Mouse (Mus musculus): ENCODE measurements around the gene Icmt. TPM values are rescaled to one million over a fixed set of nuclear protein-coding genes. Genes with fewer than 3 reads are reported as not detected.

Icmt gene
- total RNA-seq (2023): 10 to 100 TPM; 12.1 to 13.6 TPM

DNA sequence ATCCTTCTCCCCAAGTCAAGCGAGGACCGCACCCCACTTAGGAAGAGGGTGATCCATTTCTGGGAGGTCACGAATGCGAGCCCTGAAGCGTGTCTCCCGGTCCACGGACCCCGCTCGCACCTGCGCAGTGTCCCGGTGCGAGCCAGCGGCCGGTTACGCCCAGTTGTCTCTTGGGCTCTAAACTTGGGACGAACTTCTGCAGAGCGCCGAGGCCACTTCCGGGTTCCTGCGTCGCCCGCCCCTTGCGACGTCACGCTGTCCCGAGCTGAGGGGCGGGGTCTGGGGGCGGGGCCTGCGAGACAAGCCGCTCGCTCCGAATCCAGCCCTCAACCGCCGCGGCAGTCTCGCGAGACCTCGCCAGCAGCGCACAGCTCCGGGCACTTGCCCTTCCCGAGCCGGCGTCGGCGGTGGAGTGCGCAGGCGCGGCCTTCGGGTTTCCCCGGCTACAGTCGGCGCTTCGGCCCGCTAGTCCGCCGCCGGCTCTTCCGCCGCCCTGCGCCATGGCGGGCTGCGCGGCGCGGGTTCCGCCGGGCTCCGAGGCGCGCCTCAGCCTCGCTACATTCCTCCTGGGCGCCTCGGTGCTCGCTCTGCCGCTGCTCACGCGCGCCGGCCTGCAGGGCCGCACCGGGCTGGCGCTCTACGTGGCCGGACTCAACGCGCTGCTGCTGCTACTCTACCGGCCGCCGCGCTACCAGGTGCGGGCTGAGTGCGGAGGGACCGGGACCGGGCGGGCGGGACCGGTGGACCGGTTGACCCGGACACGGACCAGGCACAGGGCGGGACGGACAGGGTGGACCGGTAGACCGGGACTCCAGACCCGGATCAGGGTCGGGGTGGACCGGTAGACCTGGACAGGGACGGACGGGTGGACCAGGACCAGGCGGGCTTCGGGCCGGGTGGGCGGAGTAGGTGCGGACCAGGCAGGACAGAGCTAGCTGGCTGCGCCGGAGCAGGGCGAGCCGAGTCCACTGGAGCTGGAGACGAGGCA lies at the start of gene Icmt:
TSS of gene Icmt (plus strand) at position 354 of the 988 bp plus-strand sequence.

DNA sequence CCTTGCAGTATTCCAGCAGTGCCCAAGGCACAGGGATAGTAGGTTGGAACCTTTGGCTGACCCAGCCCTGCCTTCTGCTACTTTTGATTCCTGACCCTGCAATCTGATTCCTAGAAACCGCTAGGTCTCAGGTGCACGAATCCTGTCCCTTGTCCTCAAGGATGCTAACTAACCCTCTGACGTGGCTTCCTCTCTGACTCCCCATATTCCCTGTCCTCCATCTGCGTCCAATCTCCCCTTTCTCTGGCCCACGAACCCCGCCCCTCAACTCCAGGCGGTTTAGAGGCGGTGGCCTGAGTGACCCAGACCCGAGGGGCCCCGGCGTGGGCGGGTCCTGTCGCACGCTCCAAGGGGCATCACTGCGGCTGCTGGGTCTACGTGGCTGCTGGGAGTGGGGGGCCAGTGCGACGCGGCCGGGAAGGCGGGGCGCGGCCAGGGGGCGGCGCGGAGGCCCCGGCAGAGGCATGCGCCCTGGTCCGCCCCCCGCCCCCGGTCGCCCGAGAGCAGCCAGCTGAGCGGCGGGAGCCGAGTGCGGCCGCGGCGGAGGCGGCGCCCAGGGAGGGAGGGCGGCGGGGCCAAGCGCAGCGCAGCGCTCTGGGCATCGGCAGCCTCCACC lies 23.3 kb upstream of the Icmt start, which contains the start of gene Gpr153:
TSS of gene Gpr153 (plus strand) at position 612 of the 616 bp plus-strand sequence.

GRCm38 (mm10) chr4:152291562-152291961 lies 5.5 kb upstream of the Icmt start, which contains the start of gene Hes3:
TSS of gene Hes3 (minus strand) at chr4:152291662.

GRCm38 (mm10) chr4:152318517-152319234 lies 21.6 kb downstream of the Icmt start, which contains the start of gene Rnf207:
TSS of gene Rnf207 (minus strand) at chr4:152318993.

GRCm38 (mm10) chr4:152325574-152326411 lies 28.8 kb downstream of the Icmt start, which contains the start of gene Rpl22:
TSS of gene Rpl22 (plus strand) at chr4:152325742.

DNA sequence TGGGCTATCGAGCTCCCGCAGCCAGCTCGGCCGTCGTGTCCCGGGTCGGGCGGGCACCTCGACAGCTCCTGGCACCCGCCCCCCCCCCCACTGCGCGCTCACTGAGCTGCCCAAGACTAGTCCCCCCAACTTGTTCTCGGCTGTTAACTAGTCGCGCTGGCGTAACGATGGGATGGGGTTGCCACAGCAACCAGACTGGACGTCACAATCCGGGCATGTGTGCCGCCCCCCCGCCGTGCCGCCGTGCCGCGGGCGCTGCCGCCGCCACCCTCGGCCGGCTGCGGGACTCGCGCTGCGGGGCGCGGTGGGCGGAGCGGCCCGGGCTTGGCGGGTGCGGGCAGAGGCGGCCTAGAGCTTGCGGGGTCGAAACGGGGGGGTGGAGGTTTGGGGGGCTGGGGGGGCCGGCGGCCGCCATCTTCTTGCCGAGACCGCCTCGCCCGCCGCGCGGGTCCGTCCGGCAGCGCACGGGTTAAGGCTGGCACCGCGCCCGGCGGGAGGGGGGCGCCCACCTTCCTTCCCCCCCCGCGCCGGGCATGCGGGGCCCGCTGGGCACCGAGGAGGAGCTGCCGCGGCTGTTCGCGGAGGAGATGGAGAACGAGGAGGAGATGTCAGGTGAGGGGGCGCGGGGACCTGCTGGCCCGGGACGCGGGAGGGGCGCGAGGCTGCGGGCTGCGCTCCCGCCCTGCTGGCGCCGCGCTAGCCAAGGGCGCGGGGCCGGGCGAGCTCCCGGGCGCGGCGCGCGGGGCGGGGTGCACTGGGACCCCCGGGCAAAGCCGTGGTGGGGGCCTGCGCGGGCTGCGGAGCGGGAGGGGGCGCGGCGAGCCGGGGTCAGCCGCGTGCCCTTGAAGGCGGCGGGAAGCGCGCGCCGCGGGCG lies 41.6 kb downstream of the Icmt start, which contains the start of gene Chd5:
TSS of gene Chd5 (plus strand) at position 233 of the 874 bp plus-strand sequence.

Other genes with a start within 250 kb of the Icmt start
- gene Plekhg5, start 224.7 kb upstream of the Icmt start, total RNA-seq (2023): 1 to 10 TPM; 2.5 to 5.0 TPM
- under 1 TPM; 0.22 to 0.38 TPM for gene Tnfrsf25, start 181.3 kb upstream of the Icmt start, total RNA-seq (2023)
- under 1 TPM; 0.24 to 0.50 TPM for gene Espn, start 144.9 kb upstream of the Icmt start, total RNA-seq (2023)
- gene Hes2, start 138.4 kb upstream of the Icmt start, total RNA-seq (2023): not detected
- 10 to 100 TPM; 28.0 to 30.0 TPM for gene Acot7, start 119.1 kb upstream of the Icmt start, total RNA-seq (2023)
- under 1 TPM; 0.35 TPM for gene Gpr153, start 23.0 kb upstream of the Icmt start, total RNA-seq (2023)
- not detected for gene Hes3, start 5.6 kb upstream of the Icmt start, total RNA-seq (2023)
- not detected for gene Rnf207, start 21.8 kb downstream of the Icmt start, total RNA-seq (2023)
- 100 to 1,000 TPM; 304 to 327 TPM for gene Rpl22, start 28.5 kb downstream of the Icmt start, total RNA-seq (2023)
- under 1 TPM in 1 of 2 experiments, not detected in 1; 0.04 TPM for gene Chd5, start 41.4 kb downstream of the Icmt start, total RNA-seq (2023)
- 1 to 10 TPM in 1 of 2 experiments, under 1 TPM in 1; 0.71 to 1.3 TPM for gene Nphp4, start 179.5 kb downstream of the Icmt start, total RNA-seq (2023)
- 100 to 1,000 TPM; 107 to 127 TPM for gene Kcnab2, start 180.6 kb downstream of the Icmt start, total RNA-seq (2023)

Measured in neutrophil, adult 83 days (primary cell).